Mouse (Mus musculus) MEL (cell line): ENCODE results near the gene Pdzd2. TPM values are rescaled to one million over a fixed set of nuclear protein-coding genes. Genes with fewer than 3 reads are reported as not detected.

ENCODE experiments used
- DNase-seq: peaks from one replicate; pipeline ENCODE4 v3.0.0; 2011; ENCODE audit warnings: low read depth, low spot score
- H3K27ac ChIP-seq: 2 replicates; pipeline ENCODE4 v1.5.1; 2012; ENCODE audit warnings: low read depth, mild to moderate bottlenecking, control low read depth, low read length, moderate library complexity; ENCODE audit not compliant: control insufficient read depth
- H3K27me3 ChIP-seq, 2 experiments: fragments of 150-350 bp in 1 of 2; sonication (generic) in 1 of 2; 2 replicates each; pipeline ENCODE4 v1.6.1; 2012; ENCODE audit warnings: low read length in 2 of 2, mild to moderate bottlenecking in 2 of 2, improper control_type of control experiment in 1 of 2, moderate library complexity in 1 of 2; ENCODE audit not compliant: insufficient read depth in 2 of 2, control insufficient read depth in 1 of 2
- H3K36me3 ChIP-seq, 2 experiments: 2 replicates each; pipeline ENCODE4 v1.6.1; 2012 to 2014; ENCODE audit warnings: low read length in 2 of 2, improper control_type of control experiment in 1 of 2, inconsistent platforms in 1 of 2, mild to moderate bottlenecking in 1 of 2; ENCODE audit not compliant: insufficient read depth in 2 of 2, control insufficient read depth in 1 of 2
- H3K4me1 ChIP-seq, 2 experiments: fragments of 150-350 bp in 1 of 2; sonication (generic) in 1 of 2; 2 replicates each; pipeline ENCODE4 v1.6.1; 2012; ENCODE audit warnings: low read length in 2 of 2, improper control_type of control experiment in 1 of 2, mild to moderate bottlenecking in 1 of 2; ENCODE audit not compliant: insufficient read depth in 2 of 2, control insufficient read depth in 1 of 2
- H3K4me3 ChIP-seq, 2 experiments: fragments of 150-350 bp in 1 of 2; sonication (generic) in 1 of 2; 2 replicates each; pipeline ENCODE4 v1.5.1; 2012; ENCODE audit warnings: low read depth in 2 of 2, low read length in 2 of 2, mild to moderate bottlenecking in 2 of 2, moderate library complexity in 2 of 2, control low read depth in 1 of 2, improper control_type of control experiment in 1 of 2; ENCODE audit not compliant: control insufficient read depth in 1 of 2, insufficient read depth in 1 of 2
- H3K79me2 ChIP-seq: 2 replicates; pipeline ENCODE4 v1.6.1; 2012; ENCODE audit warnings: mild to moderate bottlenecking, low read length, moderate library complexity; ENCODE audit not compliant: control insufficient read depth, poor library complexity, insufficient read depth
- H3K9ac ChIP-seq: 2 replicates; pipeline ENCODE4 v1.6.1; 2012; ENCODE audit warnings: low read depth, mild to moderate bottlenecking, control low read depth, low read length, moderate library complexity; ENCODE audit not compliant: control insufficient read depth, poor library complexity, severe bottlenecking
- H3K9me3 ChIP-seq: fragments of 150-350 bp; sonication (generic); replicated peaks from 2 replicates; pipeline ENCODE4 v1.6.1; 2012; ENCODE audit warnings: mild to moderate bottlenecking, low read length, improper control_type of control experiment, moderate library complexity; ENCODE audit not compliant: insufficient read depth
- BHLHE40 ChIP-seq: IDR thresholded peaks from 2 replicates; pipeline ENCODE4 v1.6.1; 2012; ENCODE audit warnings: low read depth, mild to moderate bottlenecking, inconsistent platforms, low read length, improper control_type of control experiment, borderline replicate concordance
- CHD2 ChIP-seq: IDR thresholded peaks from 2 replicates; pipeline ENCODE4 v1.6.1; 2011; ENCODE audit warnings: low read length, improper control_type of control experiment
- CTCF ChIP-seq, 3 experiments: IDR thresholded peaks in 2 of 3; conservative IDR thresholded peaks in 1 of 3; 2 replicates each; pipeline ENCODE4 v1.5.1; 2011 to 2012; ENCODE audit warnings: low read length in 3 of 3, low read depth in 2 of 3, mild to moderate bottlenecking in 2 of 3, improper control_type of control experiment in 1 of 3, inconsistent platforms in 1 of 3, mixed read lengths in 1 of 3, moderate library complexity in 1 of 3; ENCODE audit not compliant: control insufficient read depth in 1 of 3, insufficient read depth in 1 of 3, poor library complexity in 1 of 3, severe bottlenecking in 1 of 3
- ELF1 ChIP-seq: IDR thresholded peaks from 2 replicates; pipeline ENCODE4 v1.6.1; 2014; ENCODE audit warnings: low read depth, mild to moderate bottlenecking, inconsistent platforms, low read length, improper control_type of control experiment, moderate library complexity
- EP300 ChIP-seq, 2 experiments: IDR thresholded peaks; 2 replicates each; pipeline ENCODE4 v1.6.1; 2011; ENCODE audit warnings: improper control_type of control experiment in 2 of 2, low read length in 2 of 2, low read depth in 1 of 2, mild to moderate bottlenecking in 1 of 2
- ETS1 ChIP-seq: IDR thresholded peaks from 2 replicates; pipeline ENCODE4 v1.6.1; 2012; ENCODE audit warnings: low read depth, mild to moderate bottlenecking, inconsistent platforms, low read length, improper control_type of control experiment, moderate library complexity
- GATA1 ChIP-seq: IDR thresholded peaks from 2 replicates; pipeline ENCODE4 v1.6.1; 2011; ENCODE audit warnings: low read depth, low read length, improper control_type of control experiment
- JUND ChIP-seq: IDR thresholded peaks from 2 replicates; pipeline ENCODE4 v1.6.1; 2011; ENCODE audit warnings: low read depth, mild to moderate bottlenecking, improper control_type of control experiment, low read length
- MAX ChIP-seq: IDR thresholded peaks from 2 replicates; pipeline ENCODE4 v1.6.1; 2011; ENCODE audit warnings: low read length, improper control_type of control experiment
- MAZ ChIP-seq: IDR thresholded peaks from 2 replicates; pipeline ENCODE4 v1.6.1; 2012; ENCODE audit warnings: low read depth, mild to moderate bottlenecking, inconsistent platforms, low read length, improper control_type of control experiment
- NELFE ChIP-seq: IDR thresholded peaks from 2 replicates; pipeline ENCODE4 v1.6.1; 2011; ENCODE audit warnings: low read depth, low read length, improper control_type of control experiment
- NRF1 ChIP-seq: IDR thresholded peaks from 2 replicates; pipeline ENCODE4 v1.6.1; 2014; ENCODE audit warnings: low read depth, mild to moderate bottlenecking, inconsistent platforms, low read length, improper control_type of control experiment, moderate library complexity; ENCODE audit not compliant: poor library complexity, insufficient read depth, severe bottlenecking
- POLR2A ChIP-seq, 2 experiments: IDR thresholded peaks; 2 replicates each; pipeline ENCODE4 v1.6.1; 2011 to 2012; ENCODE audit warnings: low read length in 2 of 2, mild to moderate bottlenecking in 2 of 2, control low read depth in 1 of 2, improper control_type of control experiment in 1 of 2, low read depth in 1 of 2, moderate library complexity in 1 of 2; ENCODE audit not compliant: control insufficient read depth in 1 of 2, insufficient read depth in 1 of 2, poor library complexity in 1 of 2
- SMC3 ChIP-seq: IDR thresholded peaks from 2 replicates; pipeline ENCODE4 v1.6.1; 2011; ENCODE audit warnings: low read depth, low read length, improper control_type of control experiment
- TBP ChIP-seq: IDR thresholded peaks from 2 replicates; pipeline ENCODE4 v1.8.0; 2011; ENCODE audit warnings: low read depth, low read length, improper control_type of control experiment
- USF1 ChIP-seq: IDR thresholded peaks from 2 replicates; pipeline ENCODE4 v1.6.1; 2014; ENCODE audit warnings: low read depth, mild to moderate bottlenecking, inconsistent platforms, low read length, improper control_type of control experiment, moderate library complexity
- USF2 ChIP-seq, 2 experiments: IDR thresholded peaks; 2 replicates each; pipeline ENCODE4 v1.6.1; 2011 to 2012; ENCODE audit warnings: improper control_type of control experiment in 2 of 2, low read length in 2 of 2, borderline replicate concordance in 1 of 2, inconsistent platforms in 1 of 2, low read depth in 1 of 2, mild to moderate bottlenecking in 1 of 2; ENCODE audit not compliant: insufficient read depth in 1 of 2
- ZKSCAN1 ChIP-seq: IDR thresholded peaks from 2 replicates; pipeline ENCODE4 v1.6.1; 2012; ENCODE audit warnings: low read depth, mild to moderate bottlenecking, inconsistent platforms, low read length, improper control_type of control experiment, moderate library complexity
- ZMIZ1 ChIP-seq: IDR thresholded peaks from 2 replicates; pipeline ENCODE4 v1.6.1; 2012; ENCODE audit warnings: low read depth, mild to moderate bottlenecking, inconsistent platforms, low read length, improper control_type of control experiment, moderate library complexity
- ZNF384 ChIP-seq: IDR thresholded peaks from 2 replicates; pipeline ENCODE4 v1.6.1; 2012; ENCODE audit warnings: low read depth, mild to moderate bottlenecking, inconsistent platforms, low read length, improper control_type of control experiment
- polyA plus RNA-seq, 2 experiments: library from polyadenylated mRNA; stranded (reverse) in 1 of 2; unstranded in 1 of 2; fragments of >175 nt in 1 of 2; fragments of >200 nt in 1 of 2; gene quantifications; 2 replicates each; pipeline versions ENCODE4 v1.2.1 to v1.2.4; 2012; ENCODE audit warnings: low replicate concordance in 2 of 2, low read depth in 1 of 2; ENCODE audit not compliant: insufficient read length in 2 of 2, insufficient read depth in 1 of 2, missing spikeins in 1 of 2
- total RNA-seq: library from RNA; depleted of rRNA; stranded (reverse); fragments of 300-350 nt; gene quantifications from 2 replicates; pipeline ENCODE4 v1.2.3, GENCODE M21; 2012

The Pdzd2 gene
- total and polyA plus RNA-seq, 3 experiments, result 0.15 to 0.33 TPM; not detected in 1

- no peak overlapping the region for H3K9ac ChIP-seq
- DNase-seq, result no peak
- no peaks in the 10 kb centered on the region for H3K9me3 ChIP-seq
- H3K4me1 ChIP-seq, result no peaks in the 10 kb centered on the region
- no peak overlapping the region for H3K4me3 ChIP-seq
- no peaks in the 10 kb centered on the region for H3K79me2 ChIP-seq
- no peaks in the 10 kb centered on the region; a peak in 2 of 4 replicates for H3K27me3 ChIP-seq
- H3K36me3 ChIP-seq, result no peaks in the 10 kb centered on the region
- H3K27ac ChIP-seq, result no peak overlapping the region
- TF ChIP-seq ZKSCAN1, result no peak
- no peak for TF ChIP-seq MAZ
- no peak for TF ChIP-seq EP300 (IDR thresholded peaks at IDR 0.05; ENCODE audit: low read depth in 1 of 2, low read length in 2 of 2)
- no peak for TF ChIP-seq NRF1
- no peak for TF ChIP-seq CHD2
- TF ChIP-seq GATA1, result no peak
- no peak for TF ChIP-seq SMC3
- TF ChIP-seq POLR2A (IDR thresholded peaks at IDR 0.05; ENCODE audit: control insufficient read depth in 1 of 2, insufficient read depth in 1 of 2, low read depth in 1 of 2, low read length in 2 of 2, poor library complexity in 1 of 2), result no peak
- no peak for TF ChIP-seq ZNF384
- TF ChIP-seq NELFE, result no peak
- no peak for TF ChIP-seq CTCF (IDR thresholded peaks at IDR 0.05 in 2 of 3, conservative IDR thresholded peaks at IDR 0.05 in 1 of 3; ENCODE audit: control insufficient read depth in 1 of 3, insufficient read depth in 1 of 3, low read depth in 2 of 3, low read length in 3 of 3, poor library complexity in 1 of 3, severe bottlenecking in 1 of 3)
- TF ChIP-seq TBP, result no peak
- no peak for TF ChIP-seq BHLHE40
Measured at GRCm38 (mm10) chr15:12473596-12473995, 266.1 kb downstream of the Pdzd2 start.

- H3K4me3 ChIP-seq, result no peak overlapping the region
- no peak for TF ChIP-seq JUND
- no peak for TF ChIP-seq ELF1
- TF ChIP-seq USF2 (IDR thresholded peaks at IDR 0.05; ENCODE audit: borderline replicate concordance in 1 of 2, insufficient read depth in 1 of 2, low read depth in 1 of 2, low read length in 2 of 2), result no peak
- TF ChIP-seq USF1, result no peak
- no peak for TF ChIP-seq ETS1
- TF ChIP-seq CTCF (IDR thresholded peaks at IDR 0.05 in 2 of 3, conservative IDR thresholded peaks at IDR 0.05 in 1 of 3; ENCODE audit: control insufficient read depth in 1 of 3, insufficient read depth in 1 of 3, low read depth in 2 of 3, low read length in 3 of 3, poor library complexity in 1 of 3, severe bottlenecking in 1 of 3), result no peak
- TF ChIP-seq ZMIZ1, result no peak
- TF ChIP-seq SMC3, result no peak
- no peak for TF ChIP-seq MAX
Measured at GRCm38 (mm10) chr15:12472646-12473045, 267.1 kb downstream of the Pdzd2 start.

More at GRCm38 (mm10) chr15:12472646-12473045, 267.1 kb downstream of the Pdzd2 start:
- Histone ChIP-seq H3K4me1 (no peaks in the 10 kb centered on the region), H3K36me3 (no peaks in the 10 kb centered on the region), H3K9ac (no peak overlapping the region), H3K27ac (no peak overlapping the region), H3K27me3 (peaks cover 0 to 1% of the 10 kb centered on the region in 2 experiments; a peak in 2 of 4 replicates), H3K9me3 (no peaks in the 10 kb centered on the region), H3K79me2 (no peaks in the 10 kb centered on the region)
- DNase-seq, result no peak
